Mouse (Mus musculus) liver, adult 2 months (tissue): ENCODE data around the gene Naaladl2.

ENCODE experiments used
- CTCF ChIP-seq: fragments of 200-500 bp; IDR thresholded peaks from 2 replicates; pipeline ENCODE4 v1.5.1; 2011; ENCODE audit warnings: low read depth, low read length, control low read depth
- POLR2A ChIP-seq: fragments of 200-500 bp; IDR thresholded peaks from 2 replicates; pipeline ENCODE4 v1.6.1; 2011; ENCODE audit warnings: low read length, control low read depth; ENCODE audit not compliant: insufficient read depth; ENCODE audit errors: extremely low read depth

DNA sequence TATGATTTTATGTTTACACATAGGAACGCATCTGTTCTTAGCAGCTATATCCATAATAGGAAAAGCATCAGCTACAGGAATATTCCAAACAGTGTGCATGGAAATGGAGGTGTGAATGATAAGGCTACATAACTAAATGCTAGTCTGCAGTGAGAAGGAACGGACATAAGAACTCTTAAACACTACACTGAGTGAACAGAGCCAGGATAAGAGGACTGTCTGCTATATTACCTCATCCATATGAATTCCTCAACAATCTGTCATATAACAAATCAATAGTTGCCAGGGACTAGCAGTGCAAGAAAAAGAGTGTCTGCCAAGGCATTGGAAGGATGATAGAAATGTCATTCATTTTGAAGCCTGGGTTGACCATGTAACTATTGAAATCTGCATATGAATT is 51.1 kb downstream of the Naaladl2 start:
- TF ChIP-seq CTCF, result no peak
- no peak for TF ChIP-seq POLR2A
